Mouse (Mus musculus): ENCODE data around the gene Platr17.

GRCm38 (mm10) chr17:33931947-33932346 lies 27.0 kb downstream of the Platr17 start:
- TF ChIP-seq CTCF (IDR thresholded peaks at IDR 0.05; ENCODE audit: control insufficient read depth, insufficient read depth, insufficient replicate concordance, low read depth, low read length) (no peak), POLR2A (IDR thresholded peaks at IDR 0.05; ENCODE audit: control insufficient read depth, low read depth, low read length) (no peak)

Data from testis, adult 2 months (tissue).